Mouse (Mus musculus): ENCODE measurements at regions not wholly inside any gene's neighbourhood (a gene's known extent, or its start where the extent isn't known, plus 50 kb on each side); places are given as distances from the start of the nearest gene placed in this dataset.

GRCm38 (mm10) chr13:59220156-59220555 lies 364.9 kb downstream of the Agtpbp1 start:
- Histone ChIP-seq H3K27me3 (ENCODE audit: control insufficient read depth, insufficient read depth, low read length) (no peaks in the 10 kb centered on the region), H3K9ac (replicated peaks; ENCODE audit: low read length) (no peak overlapping the region), H3K36me3 (replicated peaks; ENCODE audit: control insufficient read depth, insufficient read depth, low read depth, low read length) (no peaks in the 10 kb centered on the region), H3K4me3 (ENCODE audit: low read depth, low read length) (no peak overlapping the region), H3K9me3 (replicated peaks; ENCODE audit: control insufficient read depth, low read length) (no peaks in the 10 kb centered on the region), H3K4me2 (ENCODE audit: low read depth, low read length) (no peak overlapping the region), H3K27ac (replicated peaks; ENCODE audit: low read depth, low read length) (no peak overlapping the region), H3K4me1 (ENCODE audit: control insufficient read depth, insufficient read depth, low read length) (no peaks in the 10 kb centered on the region)
- DNase-seq (ENCODE audit: low spot score) (peak; percentile 49), ATAC-seq (replicated peaks; ENCODE audit: insufficient number of reproducible peaks, low FRiP score, low TSS enrichment, low read depth) (no peak; the same call in 1 of the 2 replicates)
- 22% methylated on average over 7 of the region's 7 CpGs for WGBS

GRCm38 (mm10) chr13:59216686-59217298 lies 368.2 kb downstream of the Agtpbp1 start:
- ATAC-seq (replicated peaks; ENCODE audit: insufficient number of reproducible peaks, low FRiP score, low TSS enrichment, low read depth) = no peak; the same call in 1 of the 2 replicates

GRCm38 (mm10) chr13:59212296-59212701 lies 372.7 kb downstream of the Agtpbp1 start:
- Histone ChIP-seq H3K9me3 (replicated peaks; ENCODE audit: control insufficient read depth, low read length) (no peaks in the 10 kb centered on the region), H3K9ac (replicated peaks; ENCODE audit: low read length) (no peak overlapping the region), H3K27me3 (ENCODE audit: control insufficient read depth, insufficient read depth, low read length) (no peaks in the 10 kb centered on the region), H3K4me1 (ENCODE audit: control insufficient read depth, insufficient read depth, low read length) (no peaks in the 10 kb centered on the region), H3K27ac (replicated peaks; ENCODE audit: low read depth, low read length) (no peak overlapping the region), H3K36me3 (replicated peaks; ENCODE audit: control insufficient read depth, insufficient read depth, low read depth, low read length) (no peaks in the 10 kb centered on the region), H3K4me3 (ENCODE audit: low read depth, low read length) (no peak overlapping the region), H3K4me2 (ENCODE audit: low read depth, low read length) (no peak overlapping the region)
- 86% methylated on average over 15 of the region's 15 CpGs for WGBS
- ATAC-seq (replicated peaks; ENCODE audit: insufficient number of reproducible peaks, low FRiP score, low TSS enrichment, low read depth) (no peak), DNase-seq (ENCODE audit: low spot score) (no peak)

More at GRCm38 (mm10) chr13:59216686-59217298, 368.2 kb downstream of the Agtpbp1 start:
- H3K27me3 ChIP-seq (ENCODE audit: control insufficient read depth, insufficient read depth, low read length) = no peaks in the 10 kb centered on the region
- H3K4me1 ChIP-seq (ENCODE audit: control insufficient read depth, insufficient read depth, low read length) = no peaks in the 10 kb centered on the region
- H3K27ac ChIP-seq (replicated peaks; ENCODE audit: low read depth, low read length) = no peak overlapping the region
- no peak overlapping the region for H3K4me2 ChIP-seq (ENCODE audit: low read depth, low read length)
- H3K4me3 ChIP-seq (ENCODE audit: low read depth, low read length) = no peak overlapping the region
- no peaks in the 10 kb centered on the region for H3K36me3 ChIP-seq (replicated peaks; ENCODE audit: control insufficient read depth, insufficient read depth, low read depth, low read length)
- H3K9ac ChIP-seq (replicated peaks; ENCODE audit: low read length) = no peak overlapping the region
- H3K9me3 ChIP-seq (replicated peaks; ENCODE audit: control insufficient read depth, low read length) = no peaks in the 10 kb centered on the region
- no peak for DNase-seq (ENCODE audit: low spot score)
- WGBS = 76% methylated on average over 5 of the region's 5 CpGs

- H3K27ac ChIP-seq (replicated peaks; ENCODE audit: low read depth, low read length) = no peak overlapping the region
- ATAC-seq (replicated peaks; ENCODE audit: insufficient number of reproducible peaks, low FRiP score, low TSS enrichment, low read depth) (no peak), DNase-seq (ENCODE audit: low spot score) (no peak)
- no peaks in the 10 kb centered on the region for H3K27me3 ChIP-seq (ENCODE audit: control insufficient read depth, insufficient read depth, low read length)
- H3K36me3 ChIP-seq (replicated peaks; ENCODE audit: control insufficient read depth, insufficient read depth, low read depth, low read length) = no peaks in the 10 kb centered on the region
- H3K9me3 ChIP-seq (replicated peaks; ENCODE audit: control insufficient read depth, low read length) = no peaks in the 10 kb centered on the region
- H3K4me3 ChIP-seq (ENCODE audit: low read depth, low read length) = no peak overlapping the region
- no peaks in the 10 kb centered on the region for H3K4me1 ChIP-seq (ENCODE audit: control insufficient read depth, insufficient read depth, low read length)
- H3K4me2 ChIP-seq (ENCODE audit: low read depth, low read length) = no peak overlapping the region
- no peak overlapping the region for H3K9ac ChIP-seq (replicated peaks; ENCODE audit: low read length)
- 64% methylated on average over 5 of the region's 5 CpGs for WGBS
Observed at GRCm38 (mm10) chr13:59210828-59211227, 374.2 kb downstream of the Agtpbp1 start.

- Histone ChIP-seq H3K36me3 (replicated peaks; ENCODE audit: control insufficient read depth, insufficient read depth, low read depth, low read length) (no peaks in the 10 kb centered on the region), H3K9ac (replicated peaks; ENCODE audit: low read length) (no peak overlapping the region), H3K27ac (replicated peaks; ENCODE audit: low read depth, low read length) (no peak overlapping the region), H3K4me1 (ENCODE audit: control insufficient read depth, insufficient read depth, low read length) (no peaks in the 10 kb centered on the region), H3K27me3 (ENCODE audit: control insufficient read depth, insufficient read depth, low read length) (no peaks in the 10 kb centered on the region), H3K4me3 (ENCODE audit: low read depth, low read length) (no peak overlapping the region), H3K9me3 (replicated peaks; ENCODE audit: control insufficient read depth, low read length) (no peaks in the 10 kb centered on the region), H3K4me2 (ENCODE audit: low read depth, low read length) (no peak overlapping the region)
- WGBS = 87% methylated on average over 3 of the region's 3 CpGs
- ATAC-seq (replicated peaks; ENCODE audit: insufficient number of reproducible peaks, low FRiP score, low TSS enrichment, low read depth) (no peak), DNase-seq (ENCODE audit: low spot score) (no peak)
Observed at GRCm38 (mm10) chr13:59206186-59206585, 378.8 kb downstream of the Agtpbp1 start.

- no peak overlapping the region for H3K4me2 ChIP-seq (ENCODE audit: low read depth, low read length)
- H3K4me3 ChIP-seq (ENCODE audit: low read depth, low read length) = no peak overlapping the region
- no peaks in the 10 kb centered on the region for H3K36me3 ChIP-seq (replicated peaks; ENCODE audit: control insufficient read depth, insufficient read depth, low read depth, low read length)
- no peak for DNase-seq (ENCODE audit: low spot score)
- H3K27ac ChIP-seq (replicated peaks; ENCODE audit: low read depth, low read length) = no peak overlapping the region
- 84% methylated on average over 2 of the region's 2 CpGs for WGBS
- no peak overlapping the region for H3K9ac ChIP-seq (replicated peaks; ENCODE audit: low read length)
- no peak for ATAC-seq (replicated peaks; ENCODE audit: insufficient number of reproducible peaks, low FRiP score, low TSS enrichment, low read depth)
- no peaks in the 10 kb centered on the region for H3K27me3 ChIP-seq (ENCODE audit: control insufficient read depth, insufficient read depth, low read length)
- H3K4me1 ChIP-seq (ENCODE audit: control insufficient read depth, insufficient read depth, low read length) = no peaks in the 10 kb centered on the region
- H3K9me3 ChIP-seq (replicated peaks; ENCODE audit: control insufficient read depth, low read length) = no peaks in the 10 kb centered on the region
Observed at GRCm38 (mm10) chr13:59204506-59204905, 380.5 kb downstream of the Agtpbp1 start.

GRCm38 (mm10) chr13:59196311-59196710 lies 388.7 kb downstream of the Agtpbp1 start:
- Histone ChIP-seq H3K9ac (replicated peaks; ENCODE audit: low read length) (no peak overlapping the region), H3K4me1 (ENCODE audit: control insufficient read depth, insufficient read depth, low read length) (no peaks in the 10 kb centered on the region), H3K4me3 (ENCODE audit: low read depth, low read length) (no peak overlapping the region), H3K4me2 (ENCODE audit: low read depth, low read length) (no peak overlapping the region), H3K9me3 (replicated peaks; ENCODE audit: control insufficient read depth, low read length) (no peaks in the 10 kb centered on the region), H3K36me3 (replicated peaks; ENCODE audit: control insufficient read depth, insufficient read depth, low read depth, low read length) (no peaks in the 10 kb centered on the region), H3K27ac (replicated peaks; ENCODE audit: low read depth, low read length) (no peak overlapping the region), H3K27me3 (ENCODE audit: control insufficient read depth, insufficient read depth, low read length) (no peaks in the 10 kb centered on the region)
- DNase-seq (ENCODE audit: low spot score) (no peak), ATAC-seq (replicated peaks; ENCODE audit: insufficient number of reproducible peaks, low FRiP score, low TSS enrichment, low read depth) (no peak)
- 73% methylated on average over 5 of the region's 5 CpGs for WGBS

- H3K4me2 ChIP-seq (ENCODE audit: low read depth, low read length) = no peak overlapping the region
- no peak overlapping the region for H3K4me3 ChIP-seq (ENCODE audit: low read depth, low read length)
- ATAC-seq (replicated peaks; ENCODE audit: insufficient number of reproducible peaks, low FRiP score, low TSS enrichment, low read depth) (no peak), DNase-seq (ENCODE audit: low spot score) (no peak)
- no peaks in the 10 kb centered on the region for H3K36me3 ChIP-seq (replicated peaks; ENCODE audit: control insufficient read depth, insufficient read depth, low read depth, low read length)
- H3K27me3 ChIP-seq (ENCODE audit: control insufficient read depth, insufficient read depth, low read length) = no peaks in the 10 kb centered on the region
- WGBS = 87% methylated on average over 11 of the region's 11 CpGs
- no peaks in the 10 kb centered on the region for H3K4me1 ChIP-seq (ENCODE audit: control insufficient read depth, insufficient read depth, low read length)
- H3K9ac ChIP-seq (replicated peaks; ENCODE audit: low read length) = no peak overlapping the region
- no peak overlapping the region for H3K27ac ChIP-seq (replicated peaks; ENCODE audit: low read depth, low read length)
- H3K9me3 ChIP-seq (replicated peaks; ENCODE audit: control insufficient read depth, low read length) = no peaks in the 10 kb centered on the region
Observed at GRCm38 (mm10) chr13:59188431-59188830, 382.1 kb downstream of the Ntrk2 start.

Measured in embryonic facial prominence, embryonic 11.5 days (tissue).